Mouse (Mus musculus): ENCODE measurements around the gene Tpst2. TPM values are rescaled to one million over a fixed set of nuclear protein-coding genes. Genes with fewer than 3 reads are reported as not detected.
A peak's percentile ranks its signal among the peaks of the same experiment; 100 is the strongest.

Gene Tpst2
- polyA plus RNA-seq, 1 experiment = 25.8 TPM

DNA sequence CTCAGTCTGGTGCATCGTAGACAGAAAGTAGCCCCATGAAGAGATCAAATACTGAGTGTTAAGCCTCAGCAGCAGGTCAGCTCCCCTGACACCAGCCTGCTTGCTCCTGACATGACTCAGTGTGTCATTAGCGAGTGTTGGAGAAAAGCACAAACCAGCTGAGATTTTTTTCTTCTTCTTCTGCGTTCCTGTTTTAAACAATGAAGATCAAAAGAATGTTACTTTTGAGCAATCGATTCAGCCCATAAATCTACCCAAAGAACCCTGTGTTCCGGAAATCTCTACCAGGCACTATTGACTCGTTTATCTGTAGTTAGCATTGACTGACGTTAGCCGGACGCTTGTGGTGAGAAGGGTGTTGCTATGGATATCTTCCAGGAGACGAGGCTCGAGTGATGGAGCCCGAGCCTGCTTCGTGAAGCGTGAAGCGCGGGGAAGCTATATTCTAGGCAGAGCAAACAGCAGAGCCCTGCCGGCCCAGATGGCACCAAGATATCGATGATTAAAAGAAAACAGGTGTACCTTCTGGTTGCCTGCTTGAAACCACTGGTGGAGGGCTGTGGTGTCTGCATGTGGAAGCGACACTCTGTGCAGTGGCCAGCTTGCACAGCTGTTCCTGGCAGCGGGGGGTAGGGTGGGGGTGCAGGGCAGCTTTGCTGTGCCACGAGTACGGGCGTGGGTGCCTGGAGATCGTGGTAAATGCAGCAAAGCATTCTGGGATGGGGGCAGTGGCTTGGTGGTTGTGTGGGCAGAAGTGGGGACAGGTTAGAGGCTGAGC, 5.5 kb upstream of the Tpst2 start:
- Histone ChIP-seq H3K36me3 (ENCODE audit: control insufficient read depth, insufficient read depth, low read length, poor library complexity, severe bottlenecking) (no peaks in the 10 kb centered on the region), H3K27me3 (ENCODE audit: control insufficient read depth, insufficient read depth, low read length, poor library complexity, severe bottlenecking) (no peaks in the 10 kb centered on the region), H3K9ac (ENCODE audit: low read depth, poor library complexity, severe bottlenecking) (no peak overlapping the region), H3K4me1 (ENCODE audit: control insufficient read depth, insufficient read depth, low read length) (no peaks in the 10 kb centered on the region), H3K4me3 (ENCODE audit: low read depth, low read length) (no peak overlapping the region), H3K9me3 (replicated peaks; ENCODE audit: control insufficient read depth, insufficient read depth, low read length, poor library complexity, severe bottlenecking) (no peaks in the 10 kb centered on the region), H3K27ac (ENCODE audit: insufficient read depth, low read length) (no peak overlapping the region)
- TF ChIP-seq POLR2A (IDR thresholded peaks at IDR 0.05; ENCODE audit: insufficient read depth, low read length) (no peak), CTCF (IDR thresholded peaks at IDR 0.05; ENCODE audit: low read depth, low read length) (no peak), EP300 (IDR thresholded peaks at IDR 0.05; ENCODE audit: insufficient read depth, low read depth, low read length) (no peak)

DNA sequence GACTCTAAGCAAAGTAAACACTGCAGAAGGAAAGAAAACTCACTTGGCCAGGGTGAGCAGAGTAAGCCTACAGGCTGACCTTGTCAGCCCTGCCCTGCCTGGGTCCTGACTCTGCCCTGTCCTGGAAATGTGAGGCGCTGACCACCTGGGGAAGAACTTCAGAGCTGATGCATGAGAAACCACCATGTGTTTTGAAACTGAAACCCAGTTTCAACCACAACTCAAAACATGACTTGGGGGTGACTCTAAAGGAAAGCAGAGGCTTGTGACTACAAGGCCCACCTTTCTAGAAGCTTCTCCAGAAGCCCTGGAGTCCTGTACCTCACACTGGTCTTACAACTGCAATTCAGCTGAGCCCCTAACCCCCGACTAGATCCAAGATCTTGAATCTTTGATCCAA, 3.6 kb upstream of the Tpst2 start:
- Histone ChIP-seq H3K4me3 (ENCODE audit: low read depth, low read length) (no peak overlapping the region), H3K4me1 (ENCODE audit: control insufficient read depth, insufficient read depth, low read length) (no peaks in the 10 kb centered on the region), H3K9me3 (replicated peaks; ENCODE audit: control insufficient read depth, insufficient read depth, low read length, poor library complexity, severe bottlenecking) (no peaks in the 10 kb centered on the region), H3K27ac (ENCODE audit: insufficient read depth, low read length) (no peak overlapping the region), H3K36me3 (ENCODE audit: control insufficient read depth, insufficient read depth, low read length, poor library complexity, severe bottlenecking) (no peaks in the 10 kb centered on the region), H3K9ac (ENCODE audit: low read depth, poor library complexity, severe bottlenecking) (no peak overlapping the region), H3K27me3 (ENCODE audit: control insufficient read depth, insufficient read depth, low read length, poor library complexity, severe bottlenecking) (no peaks in the 10 kb centered on the region)
- TF ChIP-seq EP300 (IDR thresholded peaks at IDR 0.05; ENCODE audit: insufficient read depth, low read depth, low read length) = no peak
- no peak for TF ChIP-seq POLR2A (IDR thresholded peaks at IDR 0.05; ENCODE audit: insufficient read depth, low read length)
- TF ChIP-seq CTCF (IDR thresholded peaks at IDR 0.05; ENCODE audit: low read depth, low read length) = no peak

DNA sequence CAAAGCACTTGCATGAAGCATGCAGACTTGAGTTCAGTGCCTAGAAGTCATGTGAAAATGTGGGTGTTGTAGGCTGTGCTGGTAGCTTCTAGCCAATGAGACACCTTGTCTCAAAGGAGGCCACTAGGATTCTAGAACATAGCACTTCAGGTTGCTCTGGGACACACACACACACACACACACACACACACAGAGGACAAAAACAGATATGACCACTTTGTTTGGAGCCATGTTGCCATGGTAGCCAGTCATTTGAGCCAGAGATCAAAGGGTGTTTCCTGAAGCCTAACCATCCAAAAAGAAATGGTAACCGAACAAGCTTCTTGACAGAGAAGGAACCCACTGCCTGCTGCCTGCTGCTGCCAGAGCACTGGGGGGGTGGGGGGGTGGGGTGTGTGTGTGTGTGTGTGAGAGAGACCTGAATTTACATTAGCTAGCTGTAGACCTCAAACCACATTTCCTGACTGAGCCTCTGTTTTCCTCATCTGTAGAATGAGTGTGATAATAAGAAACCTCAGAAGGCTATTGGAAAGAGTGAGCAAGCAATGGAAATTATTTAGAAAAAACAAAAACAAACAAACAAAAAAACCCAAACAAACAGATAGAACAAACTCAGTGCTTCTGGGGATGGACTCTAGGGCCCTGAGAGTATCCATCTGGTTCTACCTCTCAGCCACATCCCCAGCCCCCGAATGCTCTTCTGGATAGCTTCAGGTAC, 2.6 kb upstream of the Tpst2 start:
- Histone ChIP-seq H3K27me3 (ENCODE audit: control insufficient read depth, insufficient read depth, low read length, poor library complexity, severe bottlenecking) (no peaks in the 10 kb centered on the region), H3K36me3 (ENCODE audit: control insufficient read depth, insufficient read depth, low read length, poor library complexity, severe bottlenecking) (no peaks in the 10 kb centered on the region), H3K9ac (ENCODE audit: low read depth, poor library complexity, severe bottlenecking) (no peak overlapping the region), H3K4me3 (ENCODE audit: low read depth, low read length) (no peak overlapping the region), H3K27ac (ENCODE audit: insufficient read depth, low read length) (no peak overlapping the region), H3K4me1 (ENCODE audit: control insufficient read depth, insufficient read depth, low read length) (peaks cover 6% of the 10 kb centered on the region), H3K9me3 (replicated peaks; ENCODE audit: control insufficient read depth, insufficient read depth, low read length, poor library complexity, severe bottlenecking) (no peaks in the 10 kb centered on the region)
- TF ChIP-seq CTCF (IDR thresholded peaks at IDR 0.05; ENCODE audit: low read depth, low read length) (no peak), EP300 (IDR thresholded peaks at IDR 0.05; ENCODE audit: insufficient read depth, low read depth, low read length) (no peak), POLR2A (IDR thresholded peaks at IDR 0.05; ENCODE audit: insufficient read depth, low read length) (no peak)

DNA sequence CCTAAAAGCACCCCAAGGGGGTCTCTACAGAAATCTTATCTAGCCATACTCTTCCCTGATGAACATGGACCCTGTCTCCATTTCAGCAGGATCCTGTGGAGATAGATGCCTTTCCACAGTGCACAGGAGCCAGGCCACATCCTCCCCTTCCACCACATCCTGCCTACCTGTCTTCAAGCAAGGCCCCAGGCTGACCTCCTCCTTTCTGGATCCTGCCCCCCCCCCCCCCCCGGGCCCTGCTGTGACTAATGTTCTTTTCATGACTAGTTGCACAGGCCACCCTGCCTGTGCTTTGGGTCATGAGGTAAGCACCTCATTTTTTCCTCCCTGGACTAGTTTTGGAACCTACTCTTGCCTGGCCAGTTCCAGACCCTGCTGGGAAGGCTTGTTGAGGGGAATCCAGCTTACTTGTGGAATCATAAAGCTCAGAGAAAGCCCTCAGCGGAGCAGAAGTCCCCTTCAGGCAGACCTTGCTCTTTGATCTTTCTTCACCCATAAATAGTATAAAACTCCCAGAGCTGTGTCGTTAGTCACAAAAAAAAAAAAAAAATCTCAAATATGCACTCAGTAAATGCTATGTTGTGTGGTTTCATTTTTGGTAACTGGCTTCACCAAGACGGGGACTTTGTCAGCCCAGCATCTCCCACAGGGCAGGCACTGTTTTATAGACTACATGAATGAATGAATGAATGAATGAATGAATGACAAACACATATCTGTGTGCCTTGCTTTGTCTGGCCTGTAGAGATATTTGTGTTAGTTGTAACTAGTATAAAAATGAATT, 1.3 kb upstream of the Tpst2 start:
- Histone ChIP-seq H3K4me3 (ENCODE audit: low read depth, low read length) (no peak overlapping the region), H3K36me3 (ENCODE audit: control insufficient read depth, insufficient read depth, low read length, poor library complexity, severe bottlenecking) (no peaks in the 10 kb centered on the region), H3K27me3 (ENCODE audit: control insufficient read depth, insufficient read depth, low read length, poor library complexity, severe bottlenecking) (no peaks in the 10 kb centered on the region), H3K9me3 (replicated peaks; ENCODE audit: control insufficient read depth, insufficient read depth, low read length, poor library complexity, severe bottlenecking) (no peaks in the 10 kb centered on the region), H3K4me1 (ENCODE audit: control insufficient read depth, insufficient read depth, low read length) (peaks cover 9% of the 10 kb centered on the region), H3K27ac (ENCODE audit: insufficient read depth, low read length) (no peak overlapping the region), H3K9ac (ENCODE audit: low read depth, poor library complexity, severe bottlenecking) (peak overlapping the region; percentile 45; the same call in 1 of the 2 replicates)
- TF ChIP-seq POLR2A (IDR thresholded peaks at IDR 0.05; ENCODE audit: insufficient read depth, low read length) (no peak), CTCF (IDR thresholded peaks at IDR 0.05; ENCODE audit: low read depth, low read length) (no peak), EP300 (IDR thresholded peaks at IDR 0.05; ENCODE audit: insufficient read depth, low read depth, low read length) (no peak)

DNA sequence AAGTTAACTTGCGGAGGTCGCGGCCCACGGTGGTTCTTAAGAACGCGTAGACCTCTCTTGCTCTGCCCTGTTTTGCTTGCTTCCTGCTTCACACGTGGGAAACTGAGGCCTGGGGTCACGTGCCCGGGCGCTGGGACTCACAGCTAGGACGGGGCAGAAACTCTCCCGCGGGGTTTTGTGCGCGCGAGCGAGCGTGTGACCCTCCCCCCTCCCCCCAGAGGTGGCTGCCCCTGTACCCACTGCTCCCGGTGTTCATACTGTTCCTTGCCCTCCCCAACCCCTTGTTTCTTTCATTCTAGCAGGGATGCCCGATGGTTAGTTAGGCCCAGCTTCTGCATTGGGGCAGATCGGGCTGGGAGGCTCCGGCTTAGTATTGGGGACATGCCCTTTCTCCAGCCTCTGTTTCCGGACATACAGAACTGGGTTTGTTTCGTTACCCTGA, 437 bp downstream of the Tpst2 start:
- Histone ChIP-seq H3K27ac (ENCODE audit: insufficient read depth, low read length) (no peak overlapping the region; the same call in 1 of the 2 replicates), H3K36me3 (ENCODE audit: control insufficient read depth, insufficient read depth, low read length, poor library complexity, severe bottlenecking) (no peaks in the 10 kb centered on the region), H3K9me3 (replicated peaks; ENCODE audit: control insufficient read depth, insufficient read depth, low read length, poor library complexity, severe bottlenecking) (no peaks in the 10 kb centered on the region), H3K27me3 (ENCODE audit: control insufficient read depth, insufficient read depth, low read length, poor library complexity, severe bottlenecking) (no peaks in the 10 kb centered on the region), H3K9ac (ENCODE audit: low read depth, poor library complexity, severe bottlenecking) (peak overlapping the region; percentile 79), H3K4me1 (ENCODE audit: control insufficient read depth, insufficient read depth, low read length) (peaks cover 9% of the 10 kb centered on the region), H3K4me3 (ENCODE audit: low read depth, low read length) (peak overlapping the region; percentile 90)
- TF ChIP-seq POLR2A (IDR thresholded peaks at IDR 0.05; ENCODE audit: insufficient read depth, low read length) = no peak
- TF ChIP-seq CTCF (IDR thresholded peaks at IDR 0.05; ENCODE audit: low read depth, low read length) = no peak
- no peak for TF ChIP-seq EP300 (IDR thresholded peaks at IDR 0.05; ENCODE audit: insufficient read depth, low read depth, low read length)

Measured in ES-Bruce4 (cell line).